Mouse (Mus musculus): ENCODE results near the gene Slc36a3.
"Not testable (repeated sequence)": the region's sequence is repeated elsewhere in the genome, so short reads cannot be mapped to it uniquely, and the experiment has no call there.

Gene Slc36a3

GRCm38 (mm10) chr11:55146855-55147254, 4.7 kb downstream of the Slc36a3 start:
- DNase-seq (ENCODE audit: extremely low read depth, insufficient read length, low spot score), result no peak

- DNase-seq (ENCODE audit: extremely low read depth, insufficient read length, low spot score), result no peak
Observed at GRCm38 (mm10) chr11:55144011-55144410, 7.5 kb downstream of the Slc36a3 start.

GRCm38 (mm10) chr11:55141502-55141901, 10.0 kb downstream of the Slc36a3 start:
- DNase-seq (ENCODE audit: extremely low read depth, insufficient read length, low spot score), result no peak

GRCm38 (mm10) chr11:55137646-55138045, 13.9 kb downstream of the Slc36a3 start:
- no peak for DNase-seq (ENCODE audit: extremely low read depth, insufficient read length, low spot score)

GRCm38 (mm10) chr11:55136770-55137547, 14.5 kb downstream of the Slc36a3 start:
- DNase-seq (ENCODE audit: extremely low read depth, insufficient read length, low spot score), result no peak

GRCm38 (mm10) chr11:55134871-55135270, 16.6 kb downstream of the Slc36a3 start:
- DNase-seq (ENCODE audit: extremely low read depth, insufficient read length, low spot score), result peak; percentile 31

- no peak for DNase-seq (ENCODE audit: extremely low read depth, insufficient read length, low spot score)
Observed at GRCm38 (mm10) chr11:55134407-55134806, 17.1 kb downstream of the Slc36a3 start.

GRCm38 (mm10) chr11:55133204-55133603, 18.3 kb downstream of the Slc36a3 start:
- DNase-seq (ENCODE audit: extremely low read depth, insufficient read length, low spot score), result no peak

- no peak for DNase-seq (ENCODE audit: extremely low read depth, insufficient read length, low spot score)
Observed at GRCm38 (mm10) chr11:55131946-55132345, 19.6 kb downstream of the Slc36a3 start.

GRCm38 (mm10) chr11:55131077-55131742, 20.3 kb downstream of the Slc36a3 start:
- no peak for DNase-seq (ENCODE audit: extremely low read depth, insufficient read length, low spot score)

GRCm38 (mm10) chr11:55128411-55128810, 23.1 kb downstream of the Slc36a3 start:
- DNase-seq (ENCODE audit: extremely low read depth, insufficient read length, low spot score), result no peak

- no peak for DNase-seq (ENCODE audit: extremely low read depth, insufficient read length, low spot score)
Observed at GRCm38 (mm10) chr11:55127937-55128336, 23.6 kb downstream of the Slc36a3 start.

- no peak for DNase-seq (ENCODE audit: extremely low read depth, insufficient read length, low spot score)
Observed at GRCm38 (mm10) chr11:55126663-55127062, 24.8 kb downstream of the Slc36a3 start.

GRCm38 (mm10) chr11:55121430-55121829, 30.1 kb downstream of the Slc36a3 start:
- no peak for DNase-seq (ENCODE audit: extremely low read depth, insufficient read length, low spot score)

- no peak for DNase-seq (ENCODE audit: extremely low read depth, insufficient read length, low spot score)
Observed at GRCm38 (mm10) chr11:55120821-55121271, 30.7 kb downstream of the Slc36a3 start.

GRCm38 (mm10) chr11:55120279-55120678, 31.2 kb downstream of the Slc36a3 start:
- no peak for DNase-seq (ENCODE audit: extremely low read depth, insufficient read length, low spot score)

- no peak for DNase-seq (ENCODE audit: extremely low read depth, insufficient read length, low spot score)
Observed at GRCm38 (mm10) chr11:55117031-55117430, 34.5 kb downstream of the Slc36a3 start.

- no peak for DNase-seq (ENCODE audit: extremely low read depth, insufficient read length, low spot score)
Observed at GRCm38 (mm10) chr11:55116004-55116403, 35.5 kb downstream of the Slc36a3 start.

- DNase-seq (ENCODE audit: extremely low read depth, insufficient read length, low spot score), result no peak
Observed at GRCm38 (mm10) chr11:55114291-55114690, 37.2 kb downstream of the Slc36a3 start.

GRCm38 (mm10) chr11:55113861-55114250, 37.7 kb downstream of the Slc36a3 start:
- not testable (repeated sequence) for DNase-seq (ENCODE audit: extremely low read depth, insufficient read length, low spot score)

- no peak for DNase-seq (ENCODE audit: extremely low read depth, insufficient read length, low spot score)
Observed at GRCm38 (mm10) chr11:55113209-55113860, 38.2 kb downstream of the Slc36a3 start.

Measured in 3134 (cell line).